Mouse (Mus musculus): ENCODE measurements at regions not wholly inside any gene's neighbourhood (a gene's known extent, or its start where the extent isn't known, plus 50 kb on each side); places are given as distances from the start of the nearest gene placed in this dataset.
A peak's percentile ranks its signal among the peaks of the same experiment; 100 is the strongest.

DNA sequence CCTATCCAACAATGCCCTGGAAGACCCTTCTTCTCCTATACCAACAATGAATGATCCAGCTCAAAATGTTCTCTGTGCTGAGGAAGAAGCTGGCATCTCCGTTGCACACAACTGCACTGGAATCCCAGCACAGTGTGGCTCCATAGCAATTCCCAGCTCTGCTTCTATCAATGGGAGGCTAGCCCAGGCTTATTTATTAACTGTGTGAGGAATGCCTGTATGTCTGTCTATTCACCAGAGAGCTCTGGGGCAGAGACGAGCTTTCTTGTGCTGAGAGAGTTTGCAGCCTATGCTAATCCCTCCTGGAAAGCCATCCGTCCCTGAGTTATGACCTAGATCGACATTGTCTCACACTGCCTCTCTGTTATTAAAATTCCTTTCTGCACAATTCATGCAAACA lies 108.1 kb downstream of the Snx19 start:
- intact Hi-C loops (cut with DNase I): no loop called here
- no peak for DNase-seq (ENCODE audit: low spot score in 2 of 2)

DNA sequence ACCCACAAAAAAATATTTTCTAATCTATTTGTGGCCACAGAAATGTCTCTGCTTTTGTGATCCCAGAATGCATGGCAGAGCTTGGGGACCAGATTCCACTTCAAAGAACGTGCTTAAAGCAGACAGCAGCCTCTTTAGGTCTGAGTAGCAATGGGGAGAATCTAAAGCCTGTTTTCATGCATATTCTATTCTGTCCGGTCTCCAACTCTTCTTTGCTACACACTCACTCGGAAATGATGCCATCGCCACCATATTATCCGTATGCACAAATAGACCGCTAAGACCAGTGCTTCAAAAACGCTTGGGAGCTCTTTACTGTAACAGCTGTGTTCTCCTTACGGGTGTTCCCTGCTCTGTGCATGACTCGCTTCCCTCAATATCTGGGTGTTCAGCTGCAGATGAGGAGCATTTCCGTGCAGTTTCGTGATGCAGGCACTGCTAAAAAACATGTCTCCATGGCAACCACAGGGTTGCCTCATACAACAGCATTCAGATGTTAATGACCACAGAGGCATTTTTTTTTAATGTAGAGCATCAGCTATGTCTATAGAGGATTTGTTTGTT lies 107.0 kb downstream of the Snx19 start:
- intact Hi-C loops (cut with DNase I): no loop called here
- DNase-seq (ENCODE audit: low spot score in 2 of 2): peak; percentile 30 to 67

DNA sequence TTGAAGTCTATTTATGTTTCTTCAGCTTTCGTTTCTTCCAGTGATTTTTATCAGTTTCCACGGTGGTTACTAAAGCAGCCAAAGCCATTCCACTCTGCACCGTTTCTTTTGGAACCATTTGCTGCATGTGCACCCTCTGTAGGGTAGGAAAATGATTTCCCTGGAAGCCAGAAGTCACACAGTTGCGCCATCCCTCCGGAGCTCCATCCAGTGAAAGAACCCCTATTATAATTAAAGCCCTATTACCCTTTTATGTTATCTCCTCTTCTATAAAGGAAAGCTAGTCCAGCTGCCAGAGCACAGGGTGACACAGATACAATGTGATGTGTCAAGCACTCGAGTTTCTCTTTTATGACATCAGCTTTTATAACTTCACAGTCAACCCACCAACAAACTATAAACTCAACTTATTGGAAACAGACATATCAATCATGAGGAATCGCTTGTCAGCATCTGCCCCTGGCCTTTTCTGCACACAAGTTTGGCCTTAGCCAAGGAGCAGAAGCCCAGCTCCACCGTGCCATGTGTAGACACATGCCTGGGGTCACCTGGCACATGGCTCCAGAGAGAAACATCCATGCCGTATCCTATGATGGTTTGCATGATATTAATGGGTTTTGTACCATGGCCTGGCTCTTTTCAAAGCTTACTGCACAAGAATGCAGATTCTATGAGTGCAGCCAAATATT lies 106.3 kb downstream of the Snx19 start:
- DNase-seq (ENCODE audit: low spot score in 2 of 2): no peak
- intact Hi-C loops (cut with DNase I): no loop called here

DNA sequence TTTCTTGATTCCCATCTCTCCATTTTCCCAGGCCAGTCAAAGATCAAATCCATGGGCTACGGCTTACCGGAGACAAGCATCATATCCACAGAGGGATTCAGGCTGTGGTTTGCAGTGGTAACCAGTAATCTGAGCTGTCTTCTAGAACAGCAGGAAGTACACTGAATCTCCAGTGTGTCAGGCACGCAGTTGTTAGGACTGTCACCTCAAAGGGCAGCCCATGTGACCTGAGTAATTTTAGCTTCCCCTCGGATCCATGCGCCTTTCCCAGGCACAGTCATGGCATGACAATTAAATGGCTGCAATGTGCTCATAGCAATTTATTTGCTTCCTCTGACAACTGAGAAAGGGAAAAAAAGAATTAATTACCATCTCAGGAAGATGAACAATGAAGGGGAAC lies 98.2 kb downstream of the Snx19 start:
- no peak for DNase-seq (ENCODE audit: low spot score in 2 of 2)
- intact Hi-C loops (cut with DNase I): no loop called here

DNA sequence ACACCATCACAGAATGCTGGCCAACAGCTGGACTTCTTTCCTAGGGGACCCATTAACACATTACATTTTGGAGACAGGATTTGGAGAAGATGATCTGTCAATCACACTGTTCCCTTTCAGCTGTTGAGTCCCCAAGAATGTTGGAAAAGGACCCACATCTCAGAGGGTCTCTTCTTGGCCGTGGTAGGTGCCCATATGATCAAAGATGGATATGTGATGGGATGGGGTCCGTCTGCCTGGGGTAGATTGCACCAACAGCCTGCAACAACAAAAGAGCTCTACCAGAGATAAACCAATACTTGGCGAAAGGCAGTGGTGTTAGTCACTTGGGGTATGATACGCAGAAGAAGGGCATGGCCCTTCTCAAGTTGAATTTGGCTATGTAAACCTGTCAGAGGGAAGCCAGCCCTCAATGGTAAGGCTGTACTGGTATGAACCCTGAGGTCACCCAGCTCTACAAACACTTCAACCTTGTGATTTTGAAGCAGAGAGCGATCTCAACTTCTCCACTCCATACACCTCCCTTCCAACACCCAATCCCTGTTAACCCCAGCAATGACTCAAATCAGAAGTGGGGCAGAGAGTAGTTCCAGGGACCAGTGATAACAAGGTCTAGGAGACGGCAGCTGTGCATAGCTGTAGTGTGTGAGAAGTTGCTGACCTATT lies 97.6 kb downstream of the Snx19 start:
- no peak for DNase-seq (ENCODE audit: low spot score in 2 of 2)
- intact Hi-C loops (cut with DNase I): no loop called here

DNA sequence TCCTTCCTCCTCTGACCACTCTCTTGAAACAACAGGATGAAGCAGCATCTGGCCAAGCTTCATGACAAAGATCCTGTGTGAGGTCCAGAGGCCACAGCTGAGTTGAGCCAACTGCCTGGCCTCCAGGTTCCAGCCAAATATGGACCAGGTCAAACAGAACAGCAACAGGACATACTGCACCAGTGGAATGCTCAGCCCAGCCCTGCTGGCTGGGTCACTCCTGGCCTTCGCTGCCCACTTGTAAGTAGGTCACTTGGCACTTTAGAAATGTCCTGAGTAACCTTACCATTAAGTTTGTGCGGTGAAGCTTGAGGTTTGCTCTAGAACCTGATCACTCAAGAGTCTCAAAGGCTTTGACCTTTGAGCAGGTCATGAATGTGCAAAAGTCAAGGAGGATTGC lies 96.9 kb downstream of the Snx19 start:
- no peak for DNase-seq (ENCODE audit: low spot score in 2 of 2)
- intact Hi-C loops (cut with DNase I): no loop called here

DNA sequence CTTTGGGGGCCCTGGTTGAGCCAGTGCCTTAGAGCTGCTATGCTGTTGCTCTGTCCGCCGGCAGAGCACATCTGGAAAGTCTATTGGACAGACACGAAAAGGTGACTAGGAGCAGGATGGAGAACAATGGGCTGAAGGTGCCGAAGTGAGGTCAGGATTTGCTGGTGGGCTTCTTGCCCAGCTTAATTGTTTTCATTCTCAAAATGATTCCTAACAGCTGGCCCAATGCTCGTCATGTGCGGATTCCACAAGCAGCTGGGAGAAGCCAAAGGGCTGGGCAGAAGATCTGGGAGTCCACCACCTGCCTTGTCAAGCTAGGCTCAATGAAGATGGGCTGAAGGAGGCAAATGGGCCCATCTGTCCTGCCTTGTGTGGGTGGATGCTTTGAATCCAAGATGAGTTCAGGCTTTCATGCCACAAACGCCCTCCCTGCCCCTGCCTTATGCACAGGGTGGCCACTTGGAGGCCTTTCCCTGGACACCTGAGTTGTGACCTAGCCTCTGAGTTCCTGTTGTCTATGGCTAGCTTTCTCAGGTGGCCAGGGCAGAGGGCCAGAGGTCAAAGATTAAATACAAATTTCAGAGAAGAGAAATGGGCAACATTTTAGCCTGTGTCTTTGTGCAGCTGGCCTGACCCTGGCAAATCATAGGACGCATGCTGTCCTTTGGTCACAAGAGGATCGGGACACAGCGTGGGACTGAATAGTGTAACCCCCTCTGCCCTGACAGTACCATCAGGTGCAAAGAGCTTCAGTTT lies 95.9 kb downstream of the Snx19 start:
- DNase-seq (ENCODE audit: low spot score in 2 of 2): no peak
- intact Hi-C loops (cut with DNase I): no loop called here

DNA sequence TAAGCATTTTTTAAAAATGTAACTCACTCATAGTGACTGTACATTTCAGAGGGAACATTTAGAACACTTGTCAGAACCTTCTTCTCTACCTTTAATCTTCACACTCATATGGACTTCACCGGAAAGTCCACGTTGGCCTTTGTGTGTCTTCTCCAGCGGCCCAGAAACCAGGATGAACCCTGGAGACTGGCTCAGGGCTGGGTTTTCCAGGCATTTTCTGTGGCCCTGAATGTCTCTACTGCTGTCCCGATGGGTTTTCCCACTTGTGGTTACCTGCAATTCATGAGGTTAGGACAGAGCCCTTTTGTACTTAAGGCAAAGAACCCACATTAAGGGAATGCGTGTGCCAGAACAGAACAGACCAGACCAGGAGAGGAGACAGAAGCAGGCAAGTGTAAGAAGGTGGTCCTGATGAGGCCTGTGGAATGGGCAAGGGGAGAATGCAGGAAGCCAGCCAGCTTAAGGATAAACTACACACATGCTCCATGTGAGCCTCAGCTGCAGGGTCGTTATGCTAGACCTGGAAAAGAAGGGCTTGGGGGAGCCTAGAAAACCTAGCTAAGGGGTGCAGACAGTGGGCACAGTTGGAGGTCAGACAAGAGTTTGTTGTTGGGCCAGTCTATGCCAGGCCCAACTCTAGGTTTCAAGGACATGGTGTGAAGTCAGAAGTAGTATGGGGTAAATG lies 94.8 kb downstream of the Snx19 start:
- DNase-seq (ENCODE audit: low spot score in 2 of 2): no peak
- intact Hi-C loops (cut with DNase I): no loop called here

DNA sequence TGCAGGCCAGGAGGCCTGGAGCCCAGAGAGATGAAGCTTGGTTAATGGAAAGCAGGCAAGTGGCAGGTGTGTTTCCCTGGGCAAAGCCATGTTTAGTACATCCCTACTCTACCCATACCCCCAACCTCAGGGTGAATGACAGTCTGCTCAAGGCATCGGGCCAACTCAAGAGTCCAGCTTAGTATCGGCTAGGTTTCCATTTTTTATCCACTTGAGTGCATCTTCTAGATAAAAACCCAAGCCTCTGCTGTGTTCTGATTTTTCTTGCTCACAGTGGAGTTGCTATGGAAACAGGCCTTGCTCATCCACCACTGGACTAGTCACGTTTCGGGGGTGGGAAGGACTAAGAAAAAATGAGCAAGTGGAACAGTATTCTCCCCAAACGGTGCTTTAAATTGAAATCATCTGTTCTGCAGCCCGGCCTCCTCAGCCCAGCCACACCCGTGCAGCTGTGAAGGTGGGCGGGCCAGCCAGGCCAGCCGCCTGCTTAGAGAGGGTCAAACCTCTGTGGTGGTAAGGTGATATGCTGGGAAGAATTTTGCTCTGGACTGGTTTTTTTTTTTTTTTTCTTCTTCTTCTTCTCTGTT lies 94.0 kb downstream of the Snx19 start:
- DNase-seq (ENCODE audit: low spot score in 2 of 2): peak; percentile 71 to 91
- intact Hi-C loops (cut with DNase I): no loop called here

DNA sequence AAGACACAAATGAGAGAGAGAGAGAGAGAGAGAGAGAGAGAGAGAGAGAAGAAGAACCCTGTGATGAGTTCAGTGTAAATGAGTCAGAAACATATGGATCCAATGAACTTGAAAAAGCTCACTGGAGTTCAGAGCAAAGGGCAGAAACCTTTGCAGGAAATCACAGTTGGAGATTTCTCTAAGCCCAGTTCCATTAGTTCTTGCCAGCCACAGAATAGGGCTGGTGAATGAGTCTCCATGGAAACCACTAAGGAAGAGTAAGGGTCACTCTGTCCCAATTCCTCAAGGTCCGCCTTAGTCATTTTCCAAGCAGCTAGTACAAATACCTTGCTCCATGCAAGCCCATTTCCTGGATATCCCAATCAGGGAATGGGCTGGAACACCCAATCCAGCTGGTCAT lies 93.2 kb downstream of the Snx19 start:
- no peak for DNase-seq (ENCODE audit: low spot score in 2 of 2)
- intact Hi-C loops (cut with DNase I): no loop called here

DNA sequence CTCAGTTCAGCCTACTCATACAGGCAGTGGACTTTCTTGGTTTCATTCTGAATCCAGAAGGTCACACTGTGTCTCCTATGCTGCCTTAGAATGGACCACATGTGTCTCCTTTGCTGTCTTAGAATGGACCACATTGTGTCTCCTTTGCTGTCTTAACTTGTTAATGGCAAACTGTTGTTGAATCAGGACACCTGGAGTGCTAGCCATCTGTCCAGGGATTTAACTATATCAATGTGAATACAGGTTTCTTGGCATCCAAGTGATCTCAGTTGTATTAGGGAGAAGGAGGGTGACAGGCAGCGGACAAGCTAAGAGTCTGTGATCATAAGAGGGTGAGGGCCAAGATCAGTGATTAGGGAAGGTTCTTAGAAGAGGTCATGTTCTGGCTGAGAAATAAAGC lies 92.3 kb downstream of the Snx19 start:
- no peak for DNase-seq (ENCODE audit: low spot score in 2 of 2)
- intact Hi-C loops (cut with DNase I): no loop called here
